Mouse (Mus musculus): ENCODE data around the gene Atg101. TPM values are rescaled to one million over a fixed set of nuclear protein-coding genes. Genes with fewer than 3 reads are reported as not detected.

The Atg101 gene
- polyA plus RNA-seq, 1 experiment = 110 TPM

DNA sequence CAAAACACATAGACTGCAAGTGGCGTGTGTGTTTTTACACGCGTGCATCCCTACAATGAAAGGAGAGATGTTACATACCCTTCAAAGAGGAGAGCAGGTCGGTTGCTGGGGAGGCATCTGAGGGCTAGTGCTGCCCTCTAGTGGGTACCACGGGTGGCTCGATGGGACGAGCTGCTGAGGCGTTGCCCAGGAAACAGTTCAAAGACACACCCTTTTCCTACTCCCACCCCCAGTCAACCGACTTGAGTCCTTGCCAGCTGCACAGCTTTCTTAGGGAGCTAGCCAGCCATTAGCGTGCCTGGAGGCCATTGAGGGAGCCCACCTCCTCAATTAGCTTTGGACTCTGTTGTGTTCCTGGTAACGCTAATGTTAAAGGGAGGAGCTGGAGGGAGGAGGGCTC is 31.8 kb downstream of the Atg101 start:
- H3K36me3 ChIP-seq (ENCODE audit: control insufficient read depth, insufficient read depth) = no peaks in the 10 kb centered on the region
- peak overlapping the region; percentile 2 for H3K4me3 ChIP-seq
- H3K4me2 ChIP-seq (ENCODE audit: low read depth) = peak overlapping the region; percentile 77
- no peaks in the 10 kb centered on the region for H3K27me3 ChIP-seq (ENCODE audit: control insufficient read depth, insufficient read depth, insufficient read length)
- H3ac ChIP-seq (ENCODE audit: control insufficient read depth, insufficient read length) = no peak overlapping the region
- no peaks in the 10 kb centered on the region for H3K79me2 ChIP-seq (ENCODE audit: control insufficient read depth, insufficient read depth)
- TF ChIP-seq TCF12 (IDR thresholded peaks at IDR 0.05; ENCODE audit: insufficient read depth, poor library complexity, severe bottlenecking) (no peak), POLR2AphosphoS2 (IDR thresholded peaks at IDR 0.05; ENCODE audit: insufficient read length, low read depth) (no peak), MYOD1 (IDR thresholded peaks at IDR 0.05; ENCODE audit: control insufficient read depth in 1 of 3, insufficient read length in 2 of 3, low read depth in 2 of 3) (no peak), TCF3 (IDR thresholded peaks at IDR 0.05; ENCODE audit: insufficient read length, low read depth) (no peak), REST (IDR thresholded peaks at IDR 0.05; ENCODE audit: insufficient read depth, insufficient read length) (no peak), E2F4 (IDR thresholded peaks at IDR 0.05; ENCODE audit: insufficient read depth) (no peak), SRF (IDR thresholded peaks at IDR 0.05; ENCODE audit: control insufficient read depth, insufficient read length, low read depth) (no peak), MYOG (IDR thresholded peaks at IDR 0.05; ENCODE audit: control insufficient read depth in 1 of 3, insufficient read depth in 1 of 3, insufficient read length in 2 of 3, low read depth in 2 of 3) (no peak), POLR2A (IDR thresholded peaks at IDR 0.05; ENCODE audit: insufficient read length, low read depth) (no peak), MAX (IDR thresholded peaks at IDR 0.05; ENCODE audit: low read depth) (no peak), CEBPB (IDR thresholded peaks at IDR 0.05; ENCODE audit: insufficient read depth, poor library complexity, severe bottlenecking) (no peak), USF1 (IDR thresholded peaks at IDR 0.05; ENCODE audit: low read depth) (no peak)

DNA sequence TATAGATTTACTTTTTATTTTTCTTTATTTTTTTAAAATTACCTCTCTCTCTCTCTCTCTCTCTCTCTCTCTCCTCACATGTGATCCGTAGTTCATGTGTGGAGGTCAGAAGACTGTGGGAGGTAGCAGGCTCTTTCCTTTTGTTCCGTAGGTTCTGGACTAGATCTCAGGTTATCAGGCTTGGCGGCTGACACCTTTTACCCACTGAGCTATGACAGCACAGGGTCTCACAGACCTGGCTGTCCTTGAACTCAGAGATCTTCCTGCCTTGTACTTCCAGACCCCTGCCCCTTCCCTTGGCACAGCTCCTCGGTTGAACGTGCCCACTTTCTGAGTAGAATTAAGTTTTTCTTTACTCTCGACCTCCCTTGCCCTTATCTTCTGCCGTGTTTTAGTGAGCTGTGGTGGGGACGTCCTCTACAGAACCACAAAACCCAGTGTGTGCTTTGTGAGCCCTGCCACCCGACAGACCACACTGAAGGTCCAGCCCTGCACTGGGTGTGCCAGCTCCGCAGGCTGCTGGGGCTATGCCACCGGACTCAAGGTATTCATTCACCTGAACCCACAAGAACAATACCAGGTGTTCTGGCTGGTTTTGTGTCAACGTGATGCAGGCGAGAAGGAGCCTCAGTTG is 32.3 kb downstream of the Atg101 start:
- Histone ChIP-seq H3K27me3 (ENCODE audit: control insufficient read depth, insufficient read depth, insufficient read length) (no peaks in the 10 kb centered on the region), H3ac (ENCODE audit: control insufficient read depth, insufficient read length) (no peak overlapping the region), H3K4me2 (ENCODE audit: low read depth) (peak overlapping the region; percentile 77), H3K79me2 (ENCODE audit: control insufficient read depth, insufficient read depth) (no peaks in the 10 kb centered on the region), H3K36me3 (ENCODE audit: control insufficient read depth, insufficient read depth) (no peaks in the 10 kb centered on the region), H3K4me3 (peak overlapping the region; percentile 2)
- TF ChIP-seq TCF3 (IDR thresholded peaks at IDR 0.05; ENCODE audit: insufficient read length, low read depth) = no peak
- TF ChIP-seq MYOD1 (IDR thresholded peaks at IDR 0.05; ENCODE audit: control insufficient read depth in 1 of 3, insufficient read length in 2 of 3, low read depth in 2 of 3) = no peak
- TF ChIP-seq MAX (IDR thresholded peaks at IDR 0.05; ENCODE audit: low read depth) = no peak
- no peak for TF ChIP-seq TCF12 (IDR thresholded peaks at IDR 0.05; ENCODE audit: insufficient read depth, poor library complexity, severe bottlenecking)
- no peak for TF ChIP-seq SRF (IDR thresholded peaks at IDR 0.05; ENCODE audit: control insufficient read depth, insufficient read length, low read depth)
- no peak for TF ChIP-seq CEBPB (IDR thresholded peaks at IDR 0.05; ENCODE audit: insufficient read depth, poor library complexity, severe bottlenecking)
- no peak for TF ChIP-seq E2F4 (IDR thresholded peaks at IDR 0.05; ENCODE audit: insufficient read depth)
- TF ChIP-seq USF1 (IDR thresholded peaks at IDR 0.05; ENCODE audit: low read depth) = no peak
- TF ChIP-seq MYOG (IDR thresholded peaks at IDR 0.05; ENCODE audit: control insufficient read depth in 1 of 3, insufficient read depth in 1 of 3, insufficient read length in 2 of 3, low read depth in 2 of 3) = no peak
- no peak for TF ChIP-seq POLR2A (IDR thresholded peaks at IDR 0.05; ENCODE audit: insufficient read length, low read depth)
- TF ChIP-seq REST (IDR thresholded peaks at IDR 0.05; ENCODE audit: insufficient read depth, insufficient read length) = no peak
- TF ChIP-seq POLR2AphosphoS2 (IDR thresholded peaks at IDR 0.05; ENCODE audit: insufficient read length, low read depth) = no peak

DNA sequence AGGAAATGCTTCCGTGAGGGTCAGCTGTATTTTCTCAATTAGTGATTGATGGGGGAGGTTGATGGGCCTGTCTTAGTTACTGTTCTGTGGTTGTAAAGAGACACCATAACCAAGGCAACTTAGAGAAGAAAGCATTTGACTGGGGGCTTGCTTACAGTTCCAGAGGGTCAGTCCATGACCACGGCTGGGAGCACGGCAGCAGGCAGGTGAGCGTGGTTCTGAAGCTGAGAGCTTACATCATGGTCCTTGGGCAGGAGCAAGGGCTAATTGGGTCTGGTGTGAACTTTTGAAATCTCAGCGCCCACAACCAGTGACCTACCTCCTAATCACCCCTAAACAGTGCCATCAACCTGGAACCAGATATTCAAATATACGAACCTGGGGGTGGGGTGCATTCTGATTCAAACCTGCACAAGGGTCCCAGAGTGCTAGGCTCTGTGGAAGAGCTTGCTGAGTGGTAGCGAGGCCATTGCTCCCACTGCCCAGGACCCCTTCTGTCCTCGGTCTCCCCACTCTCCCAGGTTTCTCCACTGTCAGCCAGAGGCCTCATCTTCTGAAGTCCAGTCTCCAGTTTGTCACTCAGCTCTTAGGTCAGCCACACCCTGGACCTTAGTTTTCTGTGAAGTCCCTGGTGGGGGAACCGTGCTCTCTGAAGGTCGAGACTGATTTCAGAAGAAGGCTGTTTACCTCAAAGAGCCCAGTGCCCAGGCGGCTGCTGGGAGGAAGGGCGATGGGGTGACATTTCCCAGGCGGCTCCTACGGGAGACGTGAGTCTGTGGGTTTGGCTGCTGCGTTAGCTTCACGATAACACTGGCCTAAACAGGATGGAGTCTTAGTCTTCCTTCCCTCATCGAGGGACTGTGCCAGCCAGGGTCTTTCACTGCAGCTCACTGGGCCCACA is 33.1 kb downstream of the Atg101 start:
- H3ac ChIP-seq (ENCODE audit: control insufficient read depth, insufficient read length) = no peak overlapping the region
- no peaks in the 10 kb centered on the region for H3K27me3 ChIP-seq (ENCODE audit: control insufficient read depth, insufficient read depth, insufficient read length)
- H3K36me3 ChIP-seq (ENCODE audit: control insufficient read depth, insufficient read depth) = no peaks in the 10 kb centered on the region
- H3K79me2 ChIP-seq (ENCODE audit: control insufficient read depth, insufficient read depth) = no peaks in the 10 kb centered on the region
- H3K4me3 ChIP-seq = no peak overlapping the region
- H3K4me2 ChIP-seq (ENCODE audit: low read depth) = no peak overlapping the region
- TF ChIP-seq REST (IDR thresholded peaks at IDR 0.05; ENCODE audit: insufficient read depth, insufficient read length) (no peak), TCF12 (IDR thresholded peaks at IDR 0.05; ENCODE audit: insufficient read depth, poor library complexity, severe bottlenecking) (no peak), TCF3 (IDR thresholded peaks at IDR 0.05; ENCODE audit: insufficient read length, low read depth) (no peak), POLR2A (IDR thresholded peaks at IDR 0.05; ENCODE audit: insufficient read length, low read depth) (no peak), CEBPB (IDR thresholded peaks at IDR 0.05; ENCODE audit: insufficient read depth, poor library complexity, severe bottlenecking) (no peak), POLR2AphosphoS2 (IDR thresholded peaks at IDR 0.05; ENCODE audit: insufficient read length, low read depth) (no peak), MYOD1 (IDR thresholded peaks at IDR 0.05; ENCODE audit: control insufficient read depth in 1 of 3, insufficient read length in 2 of 3, low read depth in 2 of 3) (no peak), MYOG (IDR thresholded peaks at IDR 0.05; ENCODE audit: control insufficient read depth in 1 of 3, insufficient read depth in 1 of 3, insufficient read length in 2 of 3, low read depth in 2 of 3) (no peak), SRF (IDR thresholded peaks at IDR 0.05; ENCODE audit: control insufficient read depth, insufficient read length, low read depth) (no peak), MAX (IDR thresholded peaks at IDR 0.05; ENCODE audit: low read depth) (no peak), USF1 (IDR thresholded peaks at IDR 0.05; ENCODE audit: low read depth) (no peak), E2F4 (IDR thresholded peaks at IDR 0.05; ENCODE audit: insufficient read depth) (no peak)

DNA sequence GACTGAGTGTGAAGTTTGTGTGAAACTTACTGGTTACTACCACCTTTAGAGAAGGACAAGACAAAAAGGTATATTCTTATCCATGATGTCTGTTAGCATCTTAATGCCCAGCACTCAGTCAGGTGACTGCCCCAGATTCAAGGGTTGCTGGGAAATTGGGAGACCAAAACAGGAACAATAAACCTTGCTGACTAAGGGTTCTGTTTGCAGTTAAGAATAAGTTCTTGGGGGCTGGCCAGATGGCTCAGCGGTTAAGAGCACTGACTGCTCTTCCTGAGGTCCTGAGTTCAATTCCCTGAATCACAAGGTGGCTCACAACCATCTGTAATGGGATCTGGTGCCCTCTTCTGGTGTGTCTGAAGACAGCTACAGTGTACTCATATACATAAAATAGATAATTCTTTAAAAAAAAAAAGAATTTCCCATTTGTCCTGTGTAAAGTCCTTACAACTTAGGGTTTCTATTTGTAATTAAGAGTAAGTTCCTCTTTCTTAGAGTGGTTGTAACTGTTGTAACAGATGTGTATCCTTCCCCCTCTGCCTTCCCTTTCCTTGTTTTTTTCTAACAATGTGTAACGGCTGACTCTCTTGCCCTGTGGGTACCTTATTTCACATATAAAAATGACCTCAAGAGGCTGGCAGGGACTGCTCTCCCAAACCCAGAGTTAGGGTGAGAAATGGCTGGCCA is 33.9 kb downstream of the Atg101 start:
- Histone ChIP-seq H3K27me3 (ENCODE audit: control insufficient read depth, insufficient read depth, insufficient read length) (no peaks in the 10 kb centered on the region), H3K36me3 (ENCODE audit: control insufficient read depth, insufficient read depth) (no peaks in the 10 kb centered on the region), H3ac (ENCODE audit: control insufficient read depth, insufficient read length) (no peak overlapping the region), H3K4me2 (ENCODE audit: low read depth) (no peak overlapping the region), H3K79me2 (ENCODE audit: control insufficient read depth, insufficient read depth) (no peaks in the 10 kb centered on the region), H3K4me3 (no peak overlapping the region)
- TF ChIP-seq POLR2A (IDR thresholded peaks at IDR 0.05; ENCODE audit: insufficient read length, low read depth) = no peak
- no peak for TF ChIP-seq MYOG (IDR thresholded peaks at IDR 0.05; ENCODE audit: control insufficient read depth in 1 of 3, insufficient read depth in 1 of 3, insufficient read length in 2 of 3, low read depth in 2 of 3)
- TF ChIP-seq MYOD1 (IDR thresholded peaks at IDR 0.05; ENCODE audit: control insufficient read depth in 1 of 3, insufficient read length in 2 of 3, low read depth in 2 of 3) = no peak
- no peak for TF ChIP-seq SRF (IDR thresholded peaks at IDR 0.05; ENCODE audit: control insufficient read depth, insufficient read length, low read depth)
- TF ChIP-seq E2F4 (IDR thresholded peaks at IDR 0.05; ENCODE audit: insufficient read depth) = no peak
- TF ChIP-seq TCF12 (IDR thresholded peaks at IDR 0.05; ENCODE audit: insufficient read depth, poor library complexity, severe bottlenecking) = no peak
- TF ChIP-seq MAX (IDR thresholded peaks at IDR 0.05; ENCODE audit: low read depth) = no peak
- TF ChIP-seq USF1 (IDR thresholded peaks at IDR 0.05; ENCODE audit: low read depth) = no peak
- TF ChIP-seq TCF3 (IDR thresholded peaks at IDR 0.05; ENCODE audit: insufficient read length, low read depth) = no peak
- no peak for TF ChIP-seq REST (IDR thresholded peaks at IDR 0.05; ENCODE audit: insufficient read depth, insufficient read length)
- no peak for TF ChIP-seq CEBPB (IDR thresholded peaks at IDR 0.05; ENCODE audit: insufficient read depth, poor library complexity, severe bottlenecking)
- no peak for TF ChIP-seq POLR2AphosphoS2 (IDR thresholded peaks at IDR 0.05; ENCODE audit: insufficient read length, low read depth)
